Mouse (Mus musculus): ENCODE results near the gene Slc24a5.
"Not testable (repeated sequence)": the region's sequence is repeated elsewhere in the genome, so short reads cannot be mapped to it uniquely, and the experiment has no call there.

The Slc24a5 gene

GRCm38 (mm10) chr2:125067894-125068293 lies at the start of gene Slc24a5:
Gene Slc24a5 (plus strand): TSS chr2:125068124.
- DNase-seq (ENCODE audit: low read depth, low spot score), result no peak

GRCm38 (mm10) chr2:125024386-125024785 lies 43.5 kb upstream of the Slc24a5 start:
- DNase-seq (ENCODE audit: low read depth, low spot score), result peak; percentile 10

- peak; percentile 12 for DNase-seq (ENCODE audit: low read depth, low spot score)
Observed at GRCm38 (mm10) chr2:125026358-125027000, 41.4 kb upstream of the Slc24a5 start.

- no peak for DNase-seq (ENCODE audit: low read depth, low spot score)
Observed at GRCm38 (mm10) chr2:125030591-125030990, 37.3 kb upstream of the Slc24a5 start.

GRCm38 (mm10) chr2:125031111-125031510 lies 36.8 kb upstream of the Slc24a5 start:
- no peak for DNase-seq (ENCODE audit: low read depth, low spot score)

- no peak for DNase-seq (ENCODE audit: low read depth, low spot score)
Observed at GRCm38 (mm10) chr2:125031562-125032257, 36.2 kb upstream of the Slc24a5 start.

- DNase-seq (ENCODE audit: low read depth, low spot score), result no peak
Observed at GRCm38 (mm10) chr2:125032258-125032973, 35.5 kb upstream of the Slc24a5 start.

GRCm38 (mm10) chr2:125033042-125033743 lies 34.7 kb upstream of the Slc24a5 start:
- DNase-seq (ENCODE audit: low read depth, low spot score), result peak; percentile 15

GRCm38 (mm10) chr2:125055316-125055903 lies 12.5 kb upstream of the Slc24a5 start:
- DNase-seq (ENCODE audit: low read depth, low spot score), result no peak

- no peak for DNase-seq (ENCODE audit: low read depth, low spot score)
Observed at GRCm38 (mm10) chr2:125057250-125057815, 10.6 kb upstream of the Slc24a5 start.

GRCm38 (mm10) chr2:125061451-125061850 lies 6.5 kb upstream of the Slc24a5 start:
- no peak for DNase-seq (ENCODE audit: low read depth, low spot score)

GRCm38 (mm10) chr2:125062944-125063343 lies 5.0 kb upstream of the Slc24a5 start:
- no peak for DNase-seq (ENCODE audit: low read depth, low spot score)

GRCm38 (mm10) chr2:125067373-125067772 lies 551 bp upstream of the Slc24a5 start:
- DNase-seq (ENCODE audit: low read depth, low spot score), result no peak

GRCm38 (mm10) chr2:125068696-125069095 lies 772 bp downstream of the Slc24a5 start:
- DNase-seq (ENCODE audit: low read depth, low spot score), result no peak

GRCm38 (mm10) chr2:125073056-125073780 lies 5.3 kb downstream of the Slc24a5 start:
- DNase-seq (ENCODE audit: low read depth, low spot score), result no peak

GRCm38 (mm10) chr2:125083879-125084278 lies 16.0 kb downstream of the Slc24a5 start:
- DNase-seq (ENCODE audit: low read depth, low spot score), result peak; percentile 39

GRCm38 (mm10) chr2:125088757-125089156 lies 20.8 kb downstream of the Slc24a5 start:
- DNase-seq (ENCODE audit: low read depth, low spot score), result no peak

- not testable (repeated sequence) for DNase-seq (ENCODE audit: low read depth, low spot score)
Observed at GRCm38 (mm10) chr2:125092123-125092522, 24.2 kb downstream of the Slc24a5 start.

GRCm38 (mm10) chr2:125104491-125104890 lies 36.6 kb downstream of the Slc24a5 start:
- not testable (repeated sequence) for DNase-seq (ENCODE audit: low read depth, low spot score)

- not testable (repeated sequence) for DNase-seq (ENCODE audit: low read depth, low spot score)
Observed at GRCm38 (mm10) chr2:125106536-125106935, 38.6 kb downstream of the Slc24a5 start.
